Mouse (Mus musculus) C2C12 (cell line): ENCODE results near the gene Tbc1d1.

Source experiments
- CTCF ChIP-seq: IDR thresholded peaks from one replicate; pipeline ENCODE4 v1.5.1; 2011; ENCODE audit not compliant: control insufficient read depth, insufficient read depth, insufficient read length
- USF1 ChIP-seq: IDR thresholded peaks from one replicate; pipeline ENCODE4 v1.6.1; 2011; ENCODE audit warnings: low read depth, mild to moderate bottlenecking, control low read depth, moderate library complexity

DNA sequence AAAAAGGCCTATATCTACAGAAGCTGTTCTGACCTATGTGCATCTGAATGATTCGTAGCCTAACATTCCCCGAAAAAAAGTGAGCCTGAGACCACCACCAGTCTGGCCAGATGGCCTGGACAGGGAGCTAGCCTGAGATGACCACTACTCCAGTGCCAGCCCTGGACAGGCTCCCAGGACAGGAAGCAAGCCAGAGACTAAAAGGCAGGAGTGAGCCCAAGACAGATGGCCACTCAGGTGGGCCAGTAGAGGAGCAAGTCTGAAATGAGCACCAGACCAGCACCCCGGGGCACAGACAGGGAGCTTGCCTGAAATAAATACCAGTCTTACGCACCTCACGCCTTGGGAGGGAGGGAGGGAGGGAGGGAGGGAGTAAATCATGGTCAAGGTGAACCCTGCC is 11.8 kb upstream of the Tbc1d1 start:
- no peak for TF ChIP-seq CTCF
- TF ChIP-seq USF1, result no peak
